Mouse (Mus musculus): ENCODE measurements around the gene Acadm.

The Acadm gene

GRCm38 (mm10) chr3:153901904-153902303 is 42.5 kb downstream of the Acadm start:
- no peak for DNase-seq

- no peak for DNase-seq
Observed at GRCm38 (mm10) chr3:153897216-153897615, 47.2 kb downstream of the Acadm start.

- no peak for DNase-seq
Observed at GRCm38 (mm10) chr3:153895454-153895853, 49.0 kb downstream of the Acadm start.

GRCm38 (mm10) chr3:153889188-153889781 is 55.1 kb downstream of the Acadm start:
- DNase-seq, result no peak

GRCm38 (mm10) chr3:153888141-153888540 is 56.3 kb downstream of the Acadm start:
- no peak for DNase-seq

GRCm38 (mm10) chr3:153886296-153886695 is 58.1 kb downstream of the Acadm start:
- DNase-seq, result no peak
